Mouse (Mus musculus) heart, postnatal 14 days (tissue): ENCODE results near the gene Serpina1e. TPM values are rescaled to one million over a fixed set of nuclear protein-coding genes. Genes with fewer than 3 reads are reported as not detected.
A peak's percentile ranks its signal among the peaks of the same experiment; 100 is the strongest.

Source experiments
- DNase-seq, 2 experiments: peaks; one replicate each; pipeline ENCODE4 v3.0.0; 2021 to 2022
- intact Hi-C: fragments of 180-260 bp; cut with DNase I; formaldehyde crosslinking; loops from one replicate; pipeline ENCODE4 v1.15.1; 2025
- long read RNA-seq, 2 experiments: library from polyadenylated mRNA; stranded (forward); transcript quantifications; one replicate each; pipeline ENCODE4 v2.0.0; 2021
- total RNA-seq, 2 experiments: library from RNA; stranded (reverse); gene quantifications; 2 replicates each; pipeline ENCODE4 v1.2.3; 2021

Gene Serpina1e
- not detected for total RNA-seq
- long read RNA-seq, experiment 1: 0 reads
- long read RNA-seq, experiment 2: 0 reads

- intact Hi-C loops: no loop called here
- DNase-seq: no peak
These were observed at the start of gene Serpina1e for GRCm38 (mm10) chr12:103958798-103959197. Gene Serpina1e (minus strand): TSS chr12:103958975.

- intact Hi-C loops: no loop called here
- no peak for DNase-seq
These were observed 45.9 kb upstream of the Serpina1e start for GRCm38 (mm10) chr12:104004689-104005088.

- intact Hi-C loops: no loop called here
- no peak for DNase-seq
These were observed 44.5 kb upstream of the Serpina1e start for GRCm38 (mm10) chr12:104003238-104003612.

- peak; percentile 24 to 53 for DNase-seq
- intact Hi-C loops: no loop called here
These were observed 43.9 kb upstream of the Serpina1e start for GRCm38 (mm10) chr12:104002569-104003237.

- no peak for DNase-seq
- intact Hi-C loops: no loop called here
These were observed 41.8 kb upstream of the Serpina1e start for GRCm38 (mm10) chr12:104000594-104000993.

GRCm38 (mm10) chr12:103999611-104000010, 40.8 kb upstream of the Serpina1e start:
- intact Hi-C loops: no loop called here
- no peak for DNase-seq

GRCm38 (mm10) chr12:103996513-103996912, 37.7 kb upstream of the Serpina1e start:
- intact Hi-C loops: no loop called here

GRCm38 (mm10) chr12:103995292-103996072, 36.7 kb upstream of the Serpina1e start:
- DNase-seq: peak; percentile 70 to 74
- intact Hi-C loops: loop anchor here (1.0 to 2.0 kb wide), 3 partner anchors 35 to 423 kb away; no protein-coding TSS in a partner anchor

More at GRCm38 (mm10) chr12:103996513-103996912, 37.7 kb upstream of the Serpina1e start:
- DNase-seq: no peak

GRCm38 (mm10) chr12:103992945-103993344, 34.2 kb upstream of the Serpina1e start:
- intact Hi-C loops: no loop called here
- DNase-seq: no peak

- DNase-seq: no peak
- intact Hi-C loops: no loop called here
These were observed 31.1 kb upstream of the Serpina1e start, which contains the start of gene Serpina11 for GRCm38 (mm10) chr12:103989857-103990256. Gene Serpina11 (minus strand): TSS chr12:103989957.

GRCm38 (mm10) chr12:103989514-103989767, 30.7 kb upstream of the Serpina1e start:
- intact Hi-C loops: no loop called here

GRCm38 (mm10) chr12:103988754-103989513, 30.2 kb upstream of the Serpina1e start:
- intact Hi-C loops: no loop called here
- no peak for DNase-seq

More at GRCm38 (mm10) chr12:103989514-103989767, 30.7 kb upstream of the Serpina1e start:
- DNase-seq: no peak

- no peak for DNase-seq
- intact Hi-C loops: no loop called here
These were observed 27.1 kb upstream of the Serpina1e start for GRCm38 (mm10) chr12:103985868-103986267.

- peak; percentile 37 to 68 for DNase-seq
- intact Hi-C loops: no loop called here
These were observed 26.2 kb upstream of the Serpina1e start for GRCm38 (mm10) chr12:103984935-103985334.

- intact Hi-C loops: no loop called here
- DNase-seq: no peak
These were observed 23.0 kb upstream of the Serpina1e start for GRCm38 (mm10) chr12:103981646-103982360.

GRCm38 (mm10) chr12:103978294-103978693, 19.5 kb upstream of the Serpina1e start:
- intact Hi-C loops: no loop called here
- no peak for DNase-seq

- peak; percentile 7 to 28 for DNase-seq
- intact Hi-C loops: no loop called here
These were observed 19.1 kb upstream of the Serpina1e start for GRCm38 (mm10) chr12:103977846-103978245.

- intact Hi-C loops: no loop called here
- no peak for DNase-seq
These were observed 18.3 kb upstream of the Serpina1e start for GRCm38 (mm10) chr12:103977060-103977459.

GRCm38 (mm10) chr12:103971080-103971479, 12.3 kb upstream of the Serpina1e start:
- no peak for DNase-seq
- intact Hi-C loops: no loop called here

GRCm38 (mm10) chr12:103969577-103970116, 10.9 kb upstream of the Serpina1e start:
- intact Hi-C loops: no loop called here

More at GRCm38 (mm10) chr12:103969577-103970116, 10.9 kb upstream of the Serpina1e start:
- DNase-seq: no peak
